Mouse (Mus musculus) erythroid progenitor cell, adult 5-6 weeks (primary cell): ENCODE data around the gene Nid2. TPM values are rescaled to one million over a fixed set of nuclear protein-coding genes. Genes with fewer than 3 reads are reported as not detected.

ENCODE experiments used
- ATAC-seq: replicated peaks from 2 replicates; pipeline ENCODE4 v1.8.0; 2016; ENCODE audit warnings: moderate number of reproducible peaks, mild to moderate bottlenecking, moderate TSS enrichment, inconsistent platforms; ENCODE audit not compliant: poor library complexity, low FRiP score, severe bottlenecking
- total RNA-seq, 2 experiments: library from RNA; stranded (forward) in 1 of 2; stranded (reverse) in 1 of 2; fragments of 150-400 nt in 1 of 2; fragments of 186-747, 209-891 nt in 1 of 2; gene quantifications; 2 replicates each; pipeline versions ENCODE4 v1.2.3 to v1.2.4; 2015 to 2017; ENCODE audit warnings: low replicate concordance in 2 of 2

The Nid2 gene
- total RNA-seq, 2 experiments from 2014 or later = 1.3 TPM; not detected in 1

- ATAC-seq = no peak
Measured at GRCm38 (mm10) chr14:19776179-19776578, 25.1 kb downstream of the Nid2 start.

GRCm38 (mm10) chr14:19776890-19777289 lies 25.8 kb downstream of the Nid2 start:
- no peak for ATAC-seq

- no peak for ATAC-seq
Measured at GRCm38 (mm10) chr14:19777365-19777764, 26.3 kb downstream of the Nid2 start.

- ATAC-seq = no peak
Measured at GRCm38 (mm10) chr14:19777945-19778344, 26.9 kb downstream of the Nid2 start.

GRCm38 (mm10) chr14:19785797-19786588 lies 34.9 kb downstream of the Nid2 start:
- no peak for ATAC-seq

GRCm38 (mm10) chr14:19788443-19788842 lies 37.4 kb downstream of the Nid2 start:
- no peak for ATAC-seq

GRCm38 (mm10) chr14:19794881-19795280 lies 43.8 kb downstream of the Nid2 start:
- ATAC-seq = no peak

- ATAC-seq = no peak
Measured at GRCm38 (mm10) chr14:19796541-19797304, 45.7 kb downstream of the Nid2 start.

GRCm38 (mm10) chr14:19800485-19800884 lies 49.4 kb downstream of the Nid2 start:
- ATAC-seq = no peak

GRCm38 (mm10) chr14:19801474-19802215 lies 50.6 kb downstream of the Nid2 start:
- no peak for ATAC-seq

- 0 out of 2 replicates have a peak, but pooled peaks have one; percentile 14 for ATAC-seq
Measured at GRCm38 (mm10) chr14:19803222-19803621, 52.2 kb downstream of the Nid2 start.

- no peak for ATAC-seq
Measured at GRCm38 (mm10) chr14:19803623-19804022, 52.6 kb downstream of the Nid2 start.

- ATAC-seq = no peak
Measured at GRCm38 (mm10) chr14:19807339-19807738, 56.3 kb downstream of the Nid2 start.

- no peak for ATAC-seq
Measured at GRCm38 (mm10) chr14:19807858-19808257, 56.8 kb downstream of the Nid2 start.

- no peak for ATAC-seq
Measured at GRCm38 (mm10) chr14:19809934-19810333, 58.9 kb downstream of the Nid2 start.

- no peak for ATAC-seq
Measured at GRCm38 (mm10) chr14:19813061-19813460, 62.0 kb downstream of the Nid2 start.

GRCm38 (mm10) chr14:19817949-19818348 lies 66.9 kb downstream of the Nid2 start:
- ATAC-seq = 0 out of 2 replicates have a peak, but pooled peaks have one; percentile 57

GRCm38 (mm10) chr14:19821686-19822085 lies 70.6 kb downstream of the Nid2 start:
- ATAC-seq = no peak

- peak; percentile 100 for ATAC-seq
Measured at GRCm38 (mm10) chr14:19823321-19824142, 72.5 kb downstream of the Nid2 start, which contains the start of gene Rtraf. Rtraf (minus strand) TSS chr14:19823824.
